19 mouse cellular contexts compared by ENCODE assay signal in genomic region chr4:7364238-7365040, GRCm38 (mm10).
DNase-seq lines count a peak whose midpoint lies in the region; ATAC-seq and TF ChIP-seq lines count a peak whose summit lies in the region.
"Had no signal": no experiment of that assay in that cellular context is flagged by ENCODE, and none has a peak within 500 bp of the region (broad histone marks: within the 10 kb centered on the region; RNA-seq: fewer than 3 reads in every experiment).

No protein-coding gene starts in this region.

- no peak overlapping the region for H3K9ac ChIP-seq in forebrain, embryonic 16.5 days (replicated peaks; ENCODE audit: low read depth, low read length)
- no peak overlapping the region for H3K9ac ChIP-seq in midbrain, embryonic 16.5 days (ENCODE audit: low read depth, low read length)
- H3K9ac ChIP-seq: liver, embryonic 15.5 days; neural tube, embryonic 13.5 days had no signal

- no peaks in the 10 kb centered on the region for H3K36me3 ChIP-seq in forebrain, embryonic 16.5 days (ENCODE audit: control insufficient read depth, insufficient read depth)
- no peaks in the 10 kb centered on the region for H3K36me3 ChIP-seq in midbrain, embryonic 16.5 days (ENCODE audit: control insufficient read depth, insufficient read depth, low read length)
- H3K36me3 ChIP-seq: liver, embryonic 15.5 days; neural tube, embryonic 13.5 days had no signal

- no peaks in the 10 kb centered on the region for H3K27me3 ChIP-seq in forebrain, embryonic 16.5 days (replicated peaks; ENCODE audit: control insufficient read depth, insufficient read depth, low read length)
- no peaks in the 10 kb centered on the region for H3K27me3 ChIP-seq in midbrain, embryonic 16.5 days (ENCODE audit: control insufficient read depth, insufficient read depth, low read depth, low read length)
- no peaks in the 10 kb centered on the region for H3K27me3 ChIP-seq in cerebellum, adult 2 months (ENCODE audit: control insufficient read depth, insufficient read depth, low read length)
- H3K27me3 ChIP-seq: liver, embryonic 15.5 days; neural tube, embryonic 13.5 days had no signal

- WGBS in forebrain, embryonic 16.5 days = 58% methylated on average over 3 of the region's 3 CpGs
- 66% methylated on average over 3 of the region's 3 CpGs for WGBS in midbrain, embryonic 16.5 days
- WGBS in cerebellum, adult 2 months = 85% methylated on average over 3 of the region's 3 CpGs

- no peak overlapping the region for H3K27ac ChIP-seq in forebrain, embryonic 16.5 days (ENCODE audit: low read length)
- H3K27ac ChIP-seq in midbrain, embryonic 16.5 days (ENCODE audit: low read length) = no peak overlapping the region
- no peak overlapping the region for H3K27ac ChIP-seq in cerebellum, adult 2 months (ENCODE audit: insufficient read depth, low read length)
- H3K27ac ChIP-seq: gastrocnemius, adult 2 months; liver, embryonic 15.5 days; neural tube, embryonic 13.5 days; stomach, postnatal 0 days had no signal

- TF ChIP-seq POLR2A in cerebellum, adult 2 months (IDR thresholded peaks at IDR 0.05; ENCODE audit: borderline replicate concordance, insufficient read depth, low read length) = no peak

- H3K4me1 ChIP-seq in forebrain, embryonic 16.5 days (replicated peaks; ENCODE audit: control insufficient read depth, insufficient read depth, low read length) = no peaks in the 10 kb centered on the region
- peaks cover 2% of the 10 kb centered on the region; the same call in 1 of the 2 replicates for H3K4me1 ChIP-seq in midbrain, embryonic 16.5 days (ENCODE audit: control insufficient read depth, insufficient read depth, low read length)
- no peaks in the 10 kb centered on the region for H3K4me1 ChIP-seq in cerebellum, adult 2 months (ENCODE audit: control insufficient read depth, insufficient read depth, low read length)
- H3K4me1 ChIP-seq: liver, embryonic 15.5 days; neural tube, embryonic 13.5 days had no signal

- H3K4me3 ChIP-seq in forebrain, embryonic 16.5 days (replicated peaks; ENCODE audit: low read length) = no peak overlapping the region
- no peak overlapping the region for H3K4me3 ChIP-seq in midbrain, embryonic 16.5 days (ENCODE audit: low read depth, low read length)
- no peak overlapping the region for H3K4me3 ChIP-seq in cerebellum, adult 2 months (replicated peaks; ENCODE audit: insufficient read depth, low read depth, low read length)
- H3K4me3 ChIP-seq: erythroblast, embryonic 14.5 days; gastrocnemius, adult 2 months; liver, embryonic 15.5 days; neural tube, embryonic 13.5 days had no signal

- no peaks in the 10 kb centered on the region for H3K9me3 ChIP-seq in forebrain, embryonic 16.5 days (ENCODE audit: control insufficient read depth, low read length)
- no peaks in the 10 kb centered on the region for H3K9me3 ChIP-seq in midbrain, embryonic 16.5 days (replicated peaks; ENCODE audit: control insufficient read depth, low read length, poor library complexity, severe bottlenecking)
- H3K9me3 ChIP-seq: liver, embryonic 15.5 days; neural tube, embryonic 13.5 days had no signal

- peak; percentile 63 for DNase-seq in CD4-positive, CD25-positive, alpha-beta regulatory T cell, adult 2 months (ENCODE audit: low read depth, low spot score)
- DNase-seq in R1 (ENCODE audit: low read depth, low spot score) = peak; percentile 33
- DNase-seq in spleen, adult 18-20 months = no peak
- no peak for DNase-seq in right cerebral cortex, postnatal 10 days (ENCODE audit: low spot score in 2 of 2)
- DNase-seq in left cerebral cortex, adult 9 months (ENCODE audit: low spot score in 2 of 2) = no peak
- no peak for DNase-seq in cerebellum, adult 2 months
- DNase-seq: adrenal gland, adult 2 months; embryo, embryonic 11 days; gastrocnemius, adult 2 months; left cerebral cortex, postnatal 4 days; lung, postnatal 4 days; right cerebral cortex, postnatal 25 days had no signal

- peak; percentile 93 for ATAC-seq in forebrain, embryonic 16.5 days
- ATAC-seq in midbrain, embryonic 16.5 days = peak; percentile 68
- ATAC-seq: intestine, postnatal 0 days had no signal

- no peak for TF ChIP-seq CTCF in cerebellum, adult 2 months (IDR thresholded peaks at IDR 0.05; ENCODE audit: borderline replicate concordance, insufficient read depth, low read depth, low read length)

- H3K4me2 ChIP-seq in forebrain, embryonic 16.5 days (ENCODE audit: low read length) = no peak overlapping the region
- H3K4me2 ChIP-seq in midbrain, embryonic 16.5 days (ENCODE audit: low read length) = no peak overlapping the region
- H3K4me2 ChIP-seq: liver, embryonic 15.5 days; neural tube, embryonic 13.5 days had no signal

Comparison
In these comparisons a context has a peak if more than half of its experiments do, and no peak if none do; other contexts are left out.
1. DNase-seq: peak in CD4-positive, CD25-positive, alpha-beta regulatory T cell, adult 2 months (single experiment) and R1 (single experiment); none in spleen, adult 18-20 months (0 of 2), right cerebral cortex, postnatal 10 days (0 of 2), left cerebral cortex, adult 9 months (0 of 2) and cerebellum, adult 2 months (0 of 2).